Mouse (Mus musculus) urinary bladder, adult 18-20 months (tissue): Measurements from ENCODE around the gene Vezt.

Experiments
- DNase-seq, 2 experiments: peaks; one replicate each; pipeline ENCODE4 v3.0.0; 2022; ENCODE audit warnings: low spot score in 2 of 2, mixed read lengths in 2 of 2

Vezt gene

GRCm38 (mm10) chr10:93912136-93912855 is 123.3 kb downstream of the Vezt start:
- no peak for DNase-seq

GRCm38 (mm10) chr10:93911326-93911725 is 124.3 kb downstream of the Vezt start:
- DNase-seq = no peak

- DNase-seq = no peak
Observed at GRCm38 (mm10) chr10:93909811-93910446, 125.7 kb downstream of the Vezt start.

GRCm38 (mm10) chr10:93909015-93909414 is 126.6 kb downstream of the Vezt start:
- no peak for DNase-seq

- no peak for DNase-seq
Observed at GRCm38 (mm10) chr10:93908540-93908939, 127.1 kb downstream of the Vezt start.

- no peak for DNase-seq
Observed at GRCm38 (mm10) chr10:93907376-93907775, 128.2 kb downstream of the Vezt start.

GRCm38 (mm10) chr10:93899907-93900306 is 135.7 kb downstream of the Vezt start:
- DNase-seq = no peak

GRCm38 (mm10) chr10:93899303-93899702 is 136.3 kb downstream of the Vezt start:
- no peak for DNase-seq

GRCm38 (mm10) chr10:93897043-93897646 is 138.5 kb downstream of the Vezt start, which contains the start of gene Metap2:
Gene Metap2, minus strand, starts transcription at chr10:93897093.
- DNase-seq = no peak

- DNase-seq = no peak
Observed at GRCm38 (mm10) chr10:93892551-93892950, 143.1 kb downstream of the Vezt start.

GRCm38 (mm10) chr10:93891031-93891430 is 144.6 kb downstream of the Vezt start:
- DNase-seq = no peak

- DNase-seq = no peak
Observed at GRCm38 (mm10) chr10:93890565-93890964, 145.1 kb downstream of the Vezt start.

- peak in 1 of 2 experiments; percentile 17 for DNase-seq
Observed at GRCm38 (mm10) chr10:93889976-93890375, 145.6 kb downstream of the Vezt start.

- DNase-seq = peak; percentile 75 to 77
Observed at GRCm38 (mm10) chr10:93889579-93889950, 146.1 kb downstream of the Vezt start.
